ENCODE assay signal across 9 mouse cellular contexts in the genomic region with DNA sequence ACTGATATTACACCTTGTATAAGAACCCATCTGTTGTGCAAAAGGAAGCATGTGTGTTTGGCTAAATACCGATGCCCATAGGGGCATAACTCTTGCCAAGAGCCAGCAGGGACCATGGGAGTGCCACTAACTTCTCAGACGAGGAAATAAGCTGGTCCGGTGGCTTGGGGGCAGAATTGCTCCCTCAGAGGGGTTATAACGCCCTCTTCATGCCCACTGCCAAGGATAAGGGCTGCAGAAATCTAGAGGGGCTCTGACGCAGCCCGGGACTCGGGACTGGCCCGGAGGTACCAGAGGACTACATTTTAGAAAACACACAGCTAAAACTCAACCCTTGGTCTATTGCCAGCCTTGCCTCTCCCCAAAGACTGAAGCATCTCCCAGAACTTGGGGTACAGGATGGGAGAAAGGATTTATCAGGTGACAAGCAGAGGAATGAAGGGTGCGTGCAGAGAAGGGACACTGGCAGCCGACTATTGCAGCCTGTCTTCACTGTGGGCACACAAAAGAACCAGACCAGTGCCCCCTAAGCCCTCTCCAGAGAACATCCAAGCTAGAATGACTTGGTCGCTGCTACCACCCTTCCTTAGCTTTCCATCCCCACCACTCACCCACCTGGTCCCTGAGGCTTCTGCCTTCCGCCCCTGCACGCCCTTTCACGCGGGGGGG. TPM values are rescaled to one million over a fixed set of nuclear protein-coding genes. Genes with fewer than 3 reads are reported as not detected.
DNase-seq lines count a peak whose midpoint lies in the region; ATAC-seq and TF ChIP-seq lines count a peak whose summit lies in the region.
"Had no signal": no experiment of that assay in that cellular context is flagged by ENCODE, and none has a peak within 500 bp of the region (broad histone marks: within the 10 kb centered on the region; RNA-seq: fewer than 3 reads in every experiment).

No protein-coding gene starts in this region.

- peak overlapping the region; percentile 100 for H3K27ac ChIP-seq in gastrocnemius, adult 2 months
- no peak overlapping the region for H3K27ac ChIP-seq in CH12.LX (ENCODE audit: insufficient read depth, low read depth)
- peak overlapping the region; percentile 86 for H3K27ac ChIP-seq in forebrain, embryonic 12.5 days
- no peak overlapping the region for H3K27ac ChIP-seq in liver, embryonic 11.5 days (ENCODE audit: low read depth, low read length)

- TF ChIP-seq EP300 in CH12.LX (IDR thresholded peaks at IDR 0.05; ENCODE audit: low read length): no peak

- peak overlapping the region; percentile 91 for H3K4me2 ChIP-seq in CH12.LX (ENCODE audit: insufficient read depth, low read depth, poor library complexity, severe bottlenecking)
- peak overlapping the region; percentile 89 for H3K4me2 ChIP-seq in forebrain, embryonic 12.5 days
- H3K4me2 ChIP-seq in liver, embryonic 11.5 days: peak overlapping the region; percentile 85

- no peak for TF ChIP-seq CTCF in gastrocnemius, adult 2 months (IDR thresholded peaks at IDR 0.05)
- TF ChIP-seq CTCF in CH12.LX (conservative IDR thresholded peaks at IDR 0.05 in 1 of 2, IDR thresholded peaks at IDR 0.05 in 1 of 2; ENCODE audit: low read depth in 2 of 2, low read length in 2 of 2): no peak

- H3K79me2 ChIP-seq in CH12.LX (replicated peaks; ENCODE audit: control insufficient read depth, extremely low read depth, insufficient read depth, poor library complexity, severe bottlenecking): no peaks in the 10 kb centered on the region

- H3K9me3 ChIP-seq in CH12.LX (replicated peaks; ENCODE audit: low read length): peaks cover 3% of the 10 kb centered on the region
- H3K9me3 ChIP-seq in forebrain, embryonic 12.5 days: no peaks in the 10 kb centered on the region
- H3K9me3 ChIP-seq in liver, embryonic 11.5 days (ENCODE audit: control insufficient read depth, low read length): no peaks in the 10 kb centered on the region

- ATAC-seq in forebrain, embryonic 12.5 days (ENCODE audit: low FRiP score): no peak
- no peak for ATAC-seq in liver, embryonic 11.5 days (replicated peaks; ENCODE audit: low FRiP score)

- DNase-seq in gastrocnemius, adult 2 months: peak; percentile 39
- DNase-seq in gastrocnemius, adult 18-20 months (ENCODE audit: low spot score): no peak
- no peak for DNase-seq in CH12.LX (ENCODE audit: extremely low read depth)
- no peak for DNase-seq in liver, embryonic 11.5 days (ENCODE audit: low spot score)
- no peak for DNase-seq in spleen, adult 18-20 months
- DNase-seq in frontal cortex, postnatal 14 days (ENCODE audit: low spot score in 2 of 2): no peak
- DNase-seq in left cerebral cortex, postnatal 14 days (ENCODE audit: low spot score in 2 of 2): no peak

- peak overlapping the region; percentile 79 for H3K4me3 ChIP-seq in gastrocnemius, adult 2 months
- peak overlapping the region in 2 of 3 experiments; percentile 30 to 51 for H3K4me3 ChIP-seq in CH12.LX (replicated peaks in 1 of 3; ENCODE audit: low read depth in 2 of 3, low read length in 2 of 3, poor library complexity in 1 of 3)
- H3K4me3 ChIP-seq in forebrain, embryonic 12.5 days (replicated peaks): peak overlapping the region; percentile 55
- H3K4me3 ChIP-seq in liver, embryonic 11.5 days (ENCODE audit: low read depth, low read length): peak overlapping the region; percentile 53

- intact Hi-C loops in gastrocnemius, adult 2 months (cut with DNase I): loop anchor here (1.0 to 2.0 kb wide), 2 partner anchors 21 to 88 kb away; a partner anchor contains a TSS
- intact Hi-C loops in left cerebral cortex, postnatal 14 days (cut with DNase I): loop anchor here (5.0 kb wide), 3 partner anchors 54 to 116 kb away; no protein-coding TSS in a partner anchor

- peaks cover 7 to 20% of the 10 kb centered on the region in 2 experiments; a peak in 3 of 4 replicates for H3K4me1 ChIP-seq in CH12.LX (ENCODE audit: control insufficient read depth in 1 of 2, insufficient read depth in 2 of 2)
- peaks cover 80% of the 10 kb centered on the region for H3K4me1 ChIP-seq in forebrain, embryonic 12.5 days
- H3K4me1 ChIP-seq in liver, embryonic 11.5 days (replicated peaks; ENCODE audit: control insufficient read depth, insufficient read depth, low read length): peaks cover 9% of the 10 kb centered on the region

- no peak for TF ChIP-seq RAD21 in CH12.LX (IDR thresholded peaks at IDR 0.05; ENCODE audit: low read depth, low read length)

- in situ Hi-C loops in CH12.LX (cut with MboI; ENCODE audit: low pct_ligation_motif_present, low pct_unique_long_range_greater_than_20kb, low sequenced_read_pairs): no loop called here

- TF ChIP-seq POLR2A in CH12.LX (IDR thresholded peaks at IDR 0.05; ENCODE audit: low read depth, low read length): no peak

- dilution Hi-C loops in CH12.LX (cut with MboI; ENCODE audit: extremely low pct_ligation_motif_present, extremely low pct_unique_long_range_greater_than_20kb, low sequenced_read_pairs): no loop called here

- H3K9ac ChIP-seq in CH12.LX (ENCODE audit: insufficient read depth, low read depth): no peak overlapping the region
- H3K9ac ChIP-seq in forebrain, embryonic 12.5 days: peak overlapping the region; percentile 72
- H3K9ac ChIP-seq in liver, embryonic 11.5 days (ENCODE audit: low read depth, low read length): peak overlapping the region; percentile 48; the same call in 1 of the 2 replicates

- 23% methylated on average over 15 of the region's 15 CpGs for WGBS in forebrain, embryonic 12.5 days
- 30% methylated on average over 15 of the region's 15 CpGs for WGBS in liver, embryonic 11.5 days

- peaks cover 46% of the 10 kb centered on the region for H3K27me3 ChIP-seq in CH12.LX (replicated peaks)
- H3K27me3 ChIP-seq in forebrain, embryonic 12.5 days: peaks cover 9% of the 10 kb centered on the region; the same call in 1 of the 2 replicates
- H3K27me3 ChIP-seq in liver, embryonic 11.5 days (replicated peaks; ENCODE audit: control insufficient read depth, insufficient read depth, low read length): peaks cover 57% of the 10 kb centered on the region

- peaks cover 21 to 35% of the 10 kb centered on the region in 2 experiments for H3K36me3 ChIP-seq in CH12.LX (replicated peaks in 1 of 2; ENCODE audit: control insufficient read depth in 1 of 2, insufficient read depth in 1 of 2, low read length in 1 of 2)
- peaks cover 28% of the 10 kb centered on the region for H3K36me3 ChIP-seq in forebrain, embryonic 12.5 days (replicated peaks)
- H3K36me3 ChIP-seq in liver, embryonic 11.5 days (ENCODE audit: control insufficient read depth, insufficient read depth, low read length): peaks cover 2% of the 10 kb centered on the region; the same call in 1 of the 2 replicates

TF ChIP-seq in CH12.LX, 34 proteins besides CTCF, POLR2A, EP300 and RAD21:
- no peak for TF ChIP-seq UBTF (IDR thresholded peaks at IDR 0.05; ENCODE audit: low read depth, low read length)

RNA-seq across cellular contexts. Expression of a gene that starts 11.5 kb away (rescaled TPM):
- 10 to 100 TPM in 1 of 2 experiments, 1 to 10 TPM in 1; 6.4 to 10.1 TPM for total RNA-seq in gastrocnemius, adult 2 months (2021)
- total RNA-seq in gastrocnemius, adult 18-20 months (2021): 10 to 100 TPM in 1 of 2 experiments, 1 to 10 TPM in 1; 8.9 to 10.3 TPM
- total RNA-seq in CH12.LX (2012; rRNA removed) (20.4 and 25.5 TPM in 2 replicates), CH12.LX (2014; rRNA removed) (11.2 and 11.9 TPM in 2 replicates)
- 22.8 and 26.9 TPM in 2 replicates for polyA plus RNA-seq in CH12.LX (2012; ENCODE audit: insufficient read length, low read depth)
- polyA plus RNA-seq in forebrain, embryonic 12.5 days (2016; fragmentation: Nextera tagmentation; extraction: Ambion mirVana): 18.7 and 18.8 TPM in 2 replicates
- 14.6 TPM in 2 replicates for polyA plus RNA-seq in liver, embryonic 11.5 days (2014; fragmentation: Nextera tagmentation; extraction: Ambion mirVana)
- total RNA-seq in left cerebral cortex, postnatal 14 days (2021): 10 to 100 TPM; 65.1 to 73.8 TPM

RNA-seq across cellular contexts. Expression of a gene that starts 20.8 kb away (rescaled TPM):
- total RNA-seq in gastrocnemius, adult 2 months (2021): 100 to 1,000 TPM; 105 to 117 TPM
- total RNA-seq in gastrocnemius, adult 18-20 months (2021): 100 to 1,000 TPM; 108 to 112 TPM
- total RNA-seq in CH12.LX (2012; rRNA removed) (118 and 152 TPM in 2 replicates), CH12.LX (2014; rRNA removed) (162 and 169 TPM in 2 replicates)
- polyA plus RNA-seq in CH12.LX (2012; ENCODE audit: insufficient read length, low read depth): 160 and 162 TPM in 2 replicates
- 141 and 142 TPM in 2 replicates for polyA plus RNA-seq in forebrain, embryonic 12.5 days (2016; fragmentation: Nextera tagmentation; extraction: Ambion mirVana)
- polyA plus RNA-seq in liver, embryonic 11.5 days (2014; fragmentation: Nextera tagmentation; extraction: Ambion mirVana): 122 and 144 TPM in 2 replicates
- 10 to 100 TPM; 62.0 to 64.8 TPM for total RNA-seq in left cerebral cortex, postnatal 14 days (2021)

RNA-seq across cellular contexts. Expression of a gene that starts 26.2 kb away (rescaled TPM):
- 100 to 1,000 TPM; 172 to 203 TPM for total RNA-seq in gastrocnemius, adult 2 months (2021)
- 100 to 1,000 TPM; 199 to 207 TPM for total RNA-seq in gastrocnemius, adult 18-20 months (2021)
- total RNA-seq in CH12.LX (2012; rRNA removed): 1.3 and 1.5 TPM in 2 replicates
- not detected in 2 replicates for total RNA-seq in CH12.LX (2014; rRNA removed)
- polyA plus RNA-seq in CH12.LX (2012; ENCODE audit: insufficient read length, low read depth): 2.2 and 2.8 TPM in 2 replicates
- polyA plus RNA-seq in forebrain, embryonic 12.5 days (2016; fragmentation: Nextera tagmentation; extraction: Ambion mirVana): 101 and 113 TPM in 2 replicates
- polyA plus RNA-seq in liver, embryonic 11.5 days (2014; fragmentation: Nextera tagmentation; extraction: Ambion mirVana): 13.6 and 15.2 TPM in 2 replicates
- 100 to 1,000 TPM; 102 to 110 TPM for total RNA-seq in left cerebral cortex, postnatal 14 days (2021)

RNA-seq across cellular contexts. Expression of a gene that starts 41.4 kb away (rescaled TPM):
- total RNA-seq in gastrocnemius, adult 2 months (2021): not detected
- total RNA-seq in gastrocnemius, adult 18-20 months (2021): not detected
- not detected in 2 replicates for total RNA-seq in CH12.LX (2012; rRNA removed)
- not detected in 2 replicates for total RNA-seq in CH12.LX (2014; rRNA removed)
- polyA plus RNA-seq in CH12.LX (2012; ENCODE audit: insufficient read length, low read depth): not detected in 2 replicates
- polyA plus RNA-seq in forebrain, embryonic 12.5 days (2016; fragmentation: Nextera tagmentation; extraction: Ambion mirVana): 0.24 and 0.37 TPM in 2 replicates
- 0.18 TPM in 1 of 2 replicates, not detected in the other for polyA plus RNA-seq in liver, embryonic 11.5 days (2014; fragmentation: Nextera tagmentation; extraction: Ambion mirVana)
- total RNA-seq in left cerebral cortex, postnatal 14 days (2021): under 1 TPM in 1 of 2 experiments, not detected in 1; 0.13 TPM
- total RNA-seq: heart, postnatal 10 days had no signal

RNA-seq across cellular contexts. Expression of a gene that starts 57.3 kb away (rescaled TPM):
- 100 to 1,000 TPM; 101 to 107 TPM for total RNA-seq in gastrocnemius, adult 2 months (2021)
- total RNA-seq in gastrocnemius, adult 18-20 months (2021): 100 to 1,000 TPM; 101 to 107 TPM
- not detected in 2 replicates for total RNA-seq in CH12.LX (2012; rRNA removed)
- not detected in 2 replicates for total RNA-seq in CH12.LX (2014; rRNA removed)
- polyA plus RNA-seq in CH12.LX (2012; ENCODE audit: insufficient read length, low read depth): not detected in 2 replicates
- polyA plus RNA-seq in forebrain, embryonic 12.5 days (2016; fragmentation: Nextera tagmentation; extraction: Ambion mirVana): 0.10 TPM in 1 of 2 replicates, not detected in the other
- polyA plus RNA-seq in liver, embryonic 11.5 days (2014; fragmentation: Nextera tagmentation; extraction: Ambion mirVana): 0.23 and 0.30 TPM in 2 replicates
- total RNA-seq in left cerebral cortex, postnatal 14 days (2021): under 1 TPM; 0.15 to 0.30 TPM

Comparison
In these comparisons a context has a peak if more than half of its experiments do, and no peak if none do; other contexts are left out.
1. H3K27ac ChIP-seq: peak in gastrocnemius, adult 2 months (single experiment) and forebrain, embryonic 12.5 days (single experiment); none in CH12.LX (single experiment) and liver, embryonic 11.5 days (single experiment).
2. RNA of a gene that starts 26.2 kb away (total RNA-seq): 199 to 207 TPM in gastrocnemius, adult 18-20 months, 172 to 203 TPM in gastrocnemius, adult 2 months and 102 to 110 TPM in left cerebral cortex, postnatal 14 days; 1.3 to 1.5 TPM in CH12.LX; every median in the first group is over 10 times any median in the second.
3. Peak in every context shown above with its lines, with median percentiles within 50 percentile points of each other: H3K4me3 ChIP-seq and H3K4me2 ChIP-seq.